In the genomic region with DNA sequence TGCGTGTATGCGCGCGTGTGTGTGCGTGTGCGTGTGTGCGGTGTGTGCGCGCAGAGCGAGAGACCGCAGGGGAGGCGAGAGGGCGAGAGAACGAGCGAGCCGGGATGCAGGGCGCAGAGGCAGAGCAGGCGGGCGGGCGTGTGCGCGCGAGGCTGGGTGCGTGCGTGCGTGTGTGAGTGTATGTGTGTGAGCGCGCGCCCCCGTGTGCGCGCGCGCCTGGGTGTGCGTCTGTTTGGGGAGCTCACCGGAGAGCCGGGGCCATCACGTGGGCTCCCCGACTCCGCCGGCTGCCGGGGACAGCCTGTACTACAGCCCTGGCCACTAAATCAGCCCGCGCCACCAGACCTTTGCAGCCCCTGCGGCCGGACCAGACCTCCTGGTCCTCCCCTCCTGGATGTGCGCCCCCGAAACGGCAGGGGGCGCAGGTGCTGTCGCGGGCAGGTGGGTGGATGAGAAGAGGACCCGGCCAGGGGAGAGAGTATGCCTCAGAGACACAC, we compare ENCODE assay signal across 8 mouse cellular contexts.
DNase-seq lines count a peak whose midpoint lies in the region; ATAC-seq and TF ChIP-seq lines count a peak whose summit lies in the region.

No protein-coding gene starts in this region.

- peak overlapping the region; percentile 100 for H3K4me2 ChIP-seq in neural tube, embryonic 14.5 days (ENCODE audit: low read depth, low read length)

- no peaks in the 10 kb centered on the region for H3K36me3 ChIP-seq in neural tube, embryonic 14.5 days (ENCODE audit: control insufficient read depth, insufficient read depth, low read length)

- peak; percentile 48 for DNase-seq in NIH3T3 (ENCODE audit: low read depth)
- DNase-seq in cerebellum, adult 18-20 months = peak; percentile 90
- peak; percentile 85 for DNase-seq in forelimb bud, embryonic 11.5 days (ENCODE audit: low read depth, low spot score)
- DNase-seq in heart, postnatal 36 days = peak; percentile 59 to 70
- DNase-seq in layer of hippocampus, adult 2 months (ENCODE audit: low spot score in 2 of 2) = peak; percentile 80 to 87
- peak; percentile 43 to 56 for DNase-seq in lung, adult 18-20 months
- peak; percentile 56 for DNase-seq in thymus, postnatal 25 days

- under 1% methylated on average over 47 of the region's 53 CpGs for WGBS in neural tube, embryonic 14.5 days

- H3K9me3 ChIP-seq in neural tube, embryonic 14.5 days (ENCODE audit: control insufficient read depth, low read length) = no peaks in the 10 kb centered on the region

- H3K27ac ChIP-seq in layer of hippocampus, adult 2 months = peak overlapping the region; percentile 68
- peak overlapping the region; percentile 62 for H3K27ac ChIP-seq in neural tube, embryonic 14.5 days (ENCODE audit: low read depth, low read length)

- intact Hi-C loops in heart, postnatal 36 days (cut with DNase I) = loop anchor here (1.0 to 5.0 kb wide), 2 partner anchors 71 to 121 kb away; no protein-coding TSS in a partner anchor

- H3K27me3 ChIP-seq in neural tube, embryonic 14.5 days (ENCODE audit: control insufficient read depth, insufficient read depth, low read length) = peaks cover 9% of the 10 kb centered on the region; the same call in 1 of the 2 replicates

- peak; percentile 85 for TF ChIP-seq CTCF in layer of hippocampus, adult 2 months (conservative IDR thresholded peaks at IDR 0.05)

- H3K4me1 ChIP-seq in neural tube, embryonic 14.5 days (ENCODE audit: control insufficient read depth, insufficient read depth, low read length) = peaks cover 4% of the 10 kb centered on the region; the same call in 1 of the 2 replicates

- H3K9ac ChIP-seq in neural tube, embryonic 14.5 days (replicated peaks; ENCODE audit: low read depth, low read length) = peak overlapping the region; percentile 63

- ATAC-seq in neural tube, embryonic 14.5 days (ENCODE audit: low read depth) = peak; percentile 88

- H3K4me3 ChIP-seq in layer of hippocampus, adult 2 months = peak overlapping the region; percentile 79
- peak overlapping the region; percentile 64 for H3K4me3 ChIP-seq in neural tube, embryonic 14.5 days (ENCODE audit: low read depth, low read length)

Comparison
In these comparisons a context has a peak if more than half of its experiments do, and no peak if none do; other contexts are left out.
1. Peak in every context shown above with its lines: DNase-seq, ATAC-seq, H3K4me3 ChIP-seq and H3K27ac ChIP-seq.